Mouse (Mus musculus): ENCODE data around the gene Gpank1.
A peak's percentile ranks its signal among the peaks of the same experiment; 100 is the strongest.

Gene Gpank1

GRCm38 (mm10) chr17:35162730-35163129 is 41.5 kb downstream of the Gpank1 start:
- DNase-seq: peak; percentile 34 to 63

GRCm38 (mm10) chr17:35163326-35164081 is 42.2 kb downstream of the Gpank1 start:
- no peak for DNase-seq

- no peak for DNase-seq
These were observed 42.9 kb downstream of the Gpank1 start for GRCm38 (mm10) chr17:35164218-35164567.

- peak; percentile 98 to 99 for DNase-seq
These were observed 43.6 kb downstream of the Gpank1 start, which contains the start of gene Prrc2a for GRCm38 (mm10) chr17:35164568-35165450. Gene Prrc2a, minus strand, starts transcription at chr17:35164897.

GRCm38 (mm10) chr17:35165451-35166155 is 44.3 kb downstream of the Gpank1 start:
- DNase-seq: no peak

- DNase-seq: peak; percentile 63 to 82
These were observed 45.2 kb downstream of the Gpank1 start for GRCm38 (mm10) chr17:35166352-35167035.

- DNase-seq: no peak
These were observed 46.5 kb downstream of the Gpank1 start for GRCm38 (mm10) chr17:35167794-35168193.

- DNase-seq: no peak
These were observed 47.4 kb downstream of the Gpank1 start for GRCm38 (mm10) chr17:35168541-35169207.

GRCm38 (mm10) chr17:35172445-35173234 is 51.4 kb downstream of the Gpank1 start:
- no peak for DNase-seq

GRCm38 (mm10) chr17:35173329-35173728 is 52.1 kb downstream of the Gpank1 start:
- no peak for DNase-seq
